Mouse (Mus musculus): ENCODE data around the gene Mef2b. TPM values are rescaled to one million over a fixed set of nuclear protein-coding genes. Genes with fewer than 3 reads are reported as not detected.
A peak's percentile ranks its signal among the peaks of the same experiment; 100 is the strongest.

Mef2b gene
- polyA plus RNA-seq, 1 experiment: 0.16 TPM

DNA sequence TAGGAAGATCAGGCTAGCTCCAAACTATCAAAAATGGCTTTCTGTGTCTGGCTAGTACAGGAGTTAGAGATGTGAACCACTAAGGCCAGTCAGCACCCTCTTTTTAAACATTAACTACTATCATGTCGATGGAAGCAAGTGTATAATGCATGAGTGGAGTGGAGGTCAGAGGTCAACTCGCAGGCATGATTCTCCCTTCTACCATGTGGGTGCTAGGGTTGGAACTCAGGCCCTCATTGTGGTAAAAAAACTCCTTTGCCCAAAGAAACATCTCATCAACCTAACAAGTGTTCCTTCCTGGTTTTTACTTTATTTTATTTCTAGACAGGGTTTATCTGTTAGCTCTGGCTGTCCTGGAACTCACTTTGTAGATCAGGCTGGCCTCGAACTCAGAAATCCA lies 31.2 kb downstream of the Mef2b start:
- TF ChIP-seq CTCF (conservative IDR thresholded peaks at IDR 0.05; ENCODE audit: insufficient read depth, insufficient read length, low read depth, low read length) (no peak), POLR2A (IDR thresholded peaks at IDR 0.05; ENCODE audit: low read depth, low read length) (no peak)
- peak; percentile 87 for DNase-seq
- Histone ChIP-seq H3K27me3 (replicated peaks; ENCODE audit: control insufficient read depth, insufficient read depth, low read length) (no peaks in the 10 kb centered on the region), H3K4me3 (ENCODE audit: insufficient read depth, low read depth, low read length) (no peak overlapping the region), H3K4me1 (ENCODE audit: control insufficient read depth, insufficient read depth, low read length) (peaks cover 8% of the 10 kb centered on the region), H3K36me3 (ENCODE audit: control insufficient read depth, insufficient read depth, low read length) (no peaks in the 10 kb centered on the region), H3K27ac (ENCODE audit: insufficient read depth, low read depth, low read length) (no peak overlapping the region)
- WGBS: 54% methylated on average over 3 of the region's 3 CpGs

- Histone ChIP-seq H3K4me1 (ENCODE audit: control insufficient read depth, insufficient read depth, low read length) (peaks cover 8% of the 10 kb centered on the region), H3K27me3 (replicated peaks; ENCODE audit: control insufficient read depth, insufficient read depth, low read length) (no peaks in the 10 kb centered on the region), H3K4me3 (ENCODE audit: insufficient read depth, low read depth, low read length) (no peak overlapping the region), H3K27ac (ENCODE audit: insufficient read depth, low read depth, low read length) (no peak overlapping the region), H3K36me3 (ENCODE audit: control insufficient read depth, insufficient read depth, low read length) (no peaks in the 10 kb centered on the region)
- DNase-seq: no peak
- WGBS: 75% methylated on average over 7 of the region's 7 CpGs
- TF ChIP-seq POLR2A (IDR thresholded peaks at IDR 0.05; ENCODE audit: low read depth, low read length): no peak
- no peak for TF ChIP-seq CTCF (conservative IDR thresholded peaks at IDR 0.05; ENCODE audit: insufficient read depth, insufficient read length, low read depth, low read length)
Measured at GRCm38 (mm10) chr8:70171240-70171639, 31.7 kb downstream of the Mef2b start.

GRCm38 (mm10) chr8:70172043-70172681 lies 32.7 kb downstream of the Mef2b start, which contains the start of gene Tmem161a:
TSS of gene Tmem161a (plus strand) at chr8:70172356.
- H3K36me3 ChIP-seq (ENCODE audit: control insufficient read depth, insufficient read depth, low read length): no peaks in the 10 kb centered on the region
- H3K4me1 ChIP-seq (ENCODE audit: control insufficient read depth, insufficient read depth, low read length): peaks cover 8% of the 10 kb centered on the region
- WGBS: 1% methylated on average over 27 of the region's 27 CpGs
- peak within 1 kb of the TSS; percentile 80 for H3K4me3 ChIP-seq (ENCODE audit: insufficient read depth, low read depth, low read length)
- H3K27me3 ChIP-seq (replicated peaks; ENCODE audit: control insufficient read depth, insufficient read depth, low read length): no peaks in the 10 kb centered on the region
- peak; percentile 98 for DNase-seq
- H3K27ac ChIP-seq (ENCODE audit: insufficient read depth, low read depth, low read length): peak within 1 kb of the TSS; percentile 58; the same call in 1 of the 2 replicates
- TF ChIP-seq POLR2A (IDR thresholded peaks at IDR 0.05; ENCODE audit: low read depth, low read length) (peak; percentile 61), CTCF (conservative IDR thresholded peaks at IDR 0.05; ENCODE audit: insufficient read depth, insufficient read length, low read depth, low read length) (no peak)

- peaks cover 8% of the 10 kb centered on the region for H3K4me1 ChIP-seq (ENCODE audit: control insufficient read depth, insufficient read depth, low read length)
- H3K36me3 ChIP-seq (ENCODE audit: control insufficient read depth, insufficient read depth, low read length): no peaks in the 10 kb centered on the region; the same call in 1 of the 2 replicates
- H3K4me3 ChIP-seq (ENCODE audit: insufficient read depth, low read depth, low read length): no peak overlapping the region
- H3K27me3 ChIP-seq (replicated peaks; ENCODE audit: control insufficient read depth, insufficient read depth, low read length): no peaks in the 10 kb centered on the region
- H3K27ac ChIP-seq (ENCODE audit: insufficient read depth, low read depth, low read length): no peak overlapping the region
- WGBS: 71% methylated on average over 5 of the region's 5 CpGs
- TF ChIP-seq POLR2A (IDR thresholded peaks at IDR 0.05; ENCODE audit: low read depth, low read length): no peak
- no peak for DNase-seq
Measured at GRCm38 (mm10) chr8:70173320-70173719, 33.8 kb downstream of the Mef2b start.

DNA sequence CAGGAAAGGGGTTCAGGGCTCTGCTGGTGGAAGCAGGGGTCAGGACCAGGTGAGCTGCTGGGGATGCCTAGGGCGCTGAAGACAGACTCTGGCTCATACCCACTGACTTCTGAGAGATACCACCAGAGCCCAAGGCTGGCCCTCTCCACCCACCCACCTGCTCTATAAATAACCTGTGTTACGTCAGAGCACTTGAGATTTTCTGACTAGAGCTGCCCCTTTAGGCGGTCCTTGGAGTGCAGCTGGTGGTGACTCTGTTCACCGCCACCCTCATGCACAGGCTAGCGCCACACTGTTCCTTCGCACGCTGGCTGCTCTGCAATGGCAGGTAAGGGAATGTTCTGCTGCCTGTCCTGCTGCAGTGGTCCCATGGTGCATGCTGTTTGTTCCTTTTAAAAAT lies 34.6 kb downstream of the Mef2b start:
- H3K4me1 ChIP-seq (ENCODE audit: control insufficient read depth, insufficient read depth, low read length): peaks cover 8% of the 10 kb centered on the region
- 88% methylated on average over 7 of the region's 7 CpGs for WGBS
- H3K27ac ChIP-seq (ENCODE audit: insufficient read depth, low read depth, low read length): no peak overlapping the region
- no peak overlapping the region for H3K4me3 ChIP-seq (ENCODE audit: insufficient read depth, low read depth, low read length)
- no peaks in the 10 kb centered on the region; the same call in 1 of the 2 replicates for H3K36me3 ChIP-seq (ENCODE audit: control insufficient read depth, insufficient read depth, low read length)
- TF ChIP-seq POLR2A (IDR thresholded peaks at IDR 0.05; ENCODE audit: low read depth, low read length): no peak
- TF ChIP-seq CTCF (conservative IDR thresholded peaks at IDR 0.05; ENCODE audit: insufficient read depth, insufficient read length, low read depth, low read length): no peak
- no peaks in the 10 kb centered on the region for H3K27me3 ChIP-seq (replicated peaks; ENCODE audit: control insufficient read depth, insufficient read depth, low read length)
- DNase-seq: no peak

DNA sequence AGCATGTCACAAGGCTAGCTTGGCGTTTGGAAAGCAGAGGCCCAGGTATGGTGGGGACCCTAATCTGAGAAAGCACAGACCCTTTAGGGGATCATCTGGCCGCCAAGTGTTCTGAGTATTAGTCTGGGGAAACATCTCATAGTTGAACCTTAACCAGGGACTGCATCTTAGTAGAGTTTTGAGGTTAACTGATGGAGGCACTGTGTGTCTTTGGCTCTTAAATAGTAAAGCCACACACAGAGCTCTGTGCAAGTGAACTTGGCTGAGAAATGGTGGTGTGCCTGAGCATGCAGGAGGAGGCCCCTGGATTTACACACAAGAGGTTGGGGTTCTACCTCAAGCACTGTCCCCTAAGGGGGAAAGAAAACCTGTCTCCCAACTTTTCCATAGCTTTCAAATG lies 38.7 kb downstream of the Mef2b start:
- Histone ChIP-seq H3K36me3 (ENCODE audit: control insufficient read depth, insufficient read depth, low read length) (no peaks in the 10 kb centered on the region; the same call in 1 of the 2 replicates), H3K4me1 (ENCODE audit: control insufficient read depth, insufficient read depth, low read length) (peaks cover 3% of the 10 kb centered on the region), H3K4me3 (ENCODE audit: insufficient read depth, low read depth, low read length) (no peak overlapping the region), H3K27me3 (replicated peaks; ENCODE audit: control insufficient read depth, insufficient read depth, low read length) (no peaks in the 10 kb centered on the region), H3K27ac (ENCODE audit: insufficient read depth, low read depth, low read length) (no peak overlapping the region)
- TF ChIP-seq POLR2A (IDR thresholded peaks at IDR 0.05; ENCODE audit: low read depth, low read length) (no peak), CTCF (conservative IDR thresholded peaks at IDR 0.05; ENCODE audit: insufficient read depth, insufficient read length, low read depth, low read length) (no peak)
- no peak for DNase-seq
- WGBS: 87% methylated on average over 2 of the region's 2 CpGs

- 93% methylated on average over 4 of the region's 4 CpGs for WGBS
- Histone ChIP-seq H3K27me3 (replicated peaks; ENCODE audit: control insufficient read depth, insufficient read depth, low read length) (no peaks in the 10 kb centered on the region), H3K36me3 (ENCODE audit: control insufficient read depth, insufficient read depth, low read length) (no peaks in the 10 kb centered on the region; the same call in 1 of the 2 replicates), H3K4me1 (ENCODE audit: control insufficient read depth, insufficient read depth, low read length) (no peaks in the 10 kb centered on the region), H3K4me3 (ENCODE audit: insufficient read depth, low read depth, low read length) (no peak overlapping the region), H3K27ac (ENCODE audit: insufficient read depth, low read depth, low read length) (no peak overlapping the region)
- no peak for DNase-seq
- TF ChIP-seq POLR2A (IDR thresholded peaks at IDR 0.05; ENCODE audit: low read depth, low read length) (no peak), CTCF (conservative IDR thresholded peaks at IDR 0.05; ENCODE audit: insufficient read depth, insufficient read length, low read depth, low read length) (peak; percentile 51)
Measured at GRCm38 (mm10) chr8:70179082-70179481, 39.6 kb downstream of the Mef2b start.
